Mouse (Mus musculus) spleen, adult 2 months (tissue): ENCODE data around the gene Tmem259.

Source experiments
- CTCF ChIP-seq: fragments of 200-500 bp; IDR thresholded peaks from 2 replicates; pipeline ENCODE4 v1.5.1; 2011; ENCODE audit warnings: mild to moderate bottlenecking, inconsistent platforms; ENCODE audit not compliant: insufficient read depth, insufficient read length, insufficient replicate concordance; ENCODE audit errors: extremely low read depth
- POLR2A ChIP-seq: fragments of 200-500 bp; IDR thresholded peaks from 2 replicates; pipeline ENCODE4 v1.6.1; 2011; ENCODE audit warnings: low read depth, low read length, inconsistent platforms

- TF ChIP-seq POLR2A (no peak), CTCF (no peak)
Observed at GRCm38 (mm10) chr10:80001945-80002344, 17.8 kb upstream of the Tmem259 start.
